Comparison of ENCODE assay signal across 8 mouse cellular contexts in the genomic region with DNA sequence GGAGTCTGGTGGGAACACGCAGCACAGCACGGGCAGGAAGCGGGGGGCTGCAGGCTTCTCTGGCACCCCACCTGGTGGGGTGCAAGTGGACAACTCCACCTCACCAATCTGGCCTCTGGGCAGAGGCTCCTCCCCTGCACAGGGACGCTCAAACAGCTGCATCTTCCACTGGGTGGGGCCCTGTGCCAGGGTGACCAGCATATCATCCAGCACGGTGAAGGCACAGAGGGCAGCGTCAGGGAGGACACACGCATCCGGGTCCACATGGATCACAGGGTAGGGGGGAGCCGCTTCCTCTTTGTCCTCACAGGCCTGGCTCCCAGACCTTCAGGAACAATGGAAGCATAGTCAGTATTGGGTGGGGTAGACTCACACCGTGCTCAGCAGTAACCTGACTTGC. TPM values are rescaled to one million over a fixed set of nuclear protein-coding genes. Genes with fewer than 3 reads are reported as not detected.
DNase-seq lines count a peak whose midpoint lies in the region; ATAC-seq and TF ChIP-seq lines count a peak whose summit lies in the region.
"Had no signal": no experiment of that assay in that cellular context is flagged by ENCODE, and none has a peak within 500 bp of the region (broad histone marks: within the 10 kb centered on the region; RNA-seq: fewer than 3 reads in every experiment).

No protein-coding gene starts in this region.

- H3K4me2 ChIP-seq in lung, embryonic 16.5 days (ENCODE audit: low read depth, low read length), result peak overlapping the region; percentile 68
- peak overlapping the region; percentile 88 for H3K4me2 ChIP-seq in forebrain, embryonic 13.5 days

- WGBS in lung, embryonic 16.5 days, result 61% methylated on average over 10 of the region's 10 CpGs
- 77% methylated on average over 10 of the region's 10 CpGs for WGBS in forebrain, embryonic 13.5 days
- 87% methylated on average over 10 of the region's 10 CpGs for WGBS in limb, embryonic 10.5 days
- WGBS in olfactory bulb, adult 2 months, result 55% methylated on average over 10 of the region's 10 CpGs

- no peaks in the 10 kb centered on the region for H3K9me3 ChIP-seq in lung, embryonic 16.5 days (ENCODE audit: control insufficient read depth, low read length)
- no peaks in the 10 kb centered on the region for H3K9me3 ChIP-seq in forebrain, embryonic 13.5 days (replicated peaks)
- H3K9me3 ChIP-seq in limb, embryonic 10.5 days (replicated peaks), result no peaks in the 10 kb centered on the region

- TF ChIP-seq CTCF in olfactory bulb, adult 2 months (IDR thresholded peaks at IDR 0.05; ENCODE audit: insufficient read depth, low read depth, low read length), result no peak

- no peak for TF ChIP-seq POLR2A in olfactory bulb, adult 2 months (IDR thresholded peaks at IDR 0.05; ENCODE audit: insufficient read depth, low read depth, low read length)

- peak overlapping the region; percentile 82; the same call in 1 of the 2 replicates for H3K9ac ChIP-seq in lung, embryonic 16.5 days (ENCODE audit: low read length)
- H3K9ac ChIP-seq in forebrain, embryonic 13.5 days, result peak overlapping the region; percentile 92

- peaks cover 13% of the 10 kb centered on the region for H3K4me1 ChIP-seq in lung, embryonic 16.5 days (replicated peaks; ENCODE audit: control insufficient read depth, insufficient read depth, low read length)
- H3K4me1 ChIP-seq in forebrain, embryonic 13.5 days, result peaks cover 33% of the 10 kb centered on the region
- H3K4me1 ChIP-seq in limb, embryonic 10.5 days, result peaks cover 26% of the 10 kb centered on the region
- peaks cover 17% of the 10 kb centered on the region for H3K4me1 ChIP-seq in olfactory bulb, adult 2 months (ENCODE audit: control insufficient read depth, insufficient read depth, low read length)

- no peak overlapping the region; the same call in 1 of the 2 replicates for H3K27ac ChIP-seq in lung, embryonic 16.5 days (ENCODE audit: low read length)
- H3K27ac ChIP-seq in forebrain, embryonic 13.5 days, result peak overlapping the region; percentile 10; the same call in 1 of the 2 replicates
- H3K27ac ChIP-seq in limb, embryonic 10.5 days, result no peak overlapping the region
- no peak overlapping the region for H3K27ac ChIP-seq in olfactory bulb, adult 2 months (ENCODE audit: insufficient read depth, low read depth, low read length)

- no peak for DNase-seq in lung, adult 18-20 months
- DNase-seq in limb, embryonic 10.5 days (ENCODE audit: low spot score), result no peak
- no peak for DNase-seq in cerebellum, adult 8-10 months
- no peak for DNase-seq in gastrocnemius, adult 8-10 months (ENCODE audit: low spot score in 2 of 2)

- H3K36me3 ChIP-seq in lung, embryonic 16.5 days (ENCODE audit: control insufficient read depth, insufficient read depth, low read length), result peaks cover 35% of the 10 kb centered on the region
- H3K36me3 ChIP-seq in forebrain, embryonic 13.5 days (ENCODE audit: poor library complexity, severe bottlenecking), result peaks cover 71% of the 10 kb centered on the region
- peaks cover 76% of the 10 kb centered on the region for H3K36me3 ChIP-seq in limb, embryonic 10.5 days

- no peaks in the 10 kb centered on the region for H3K27me3 ChIP-seq in lung, embryonic 16.5 days (ENCODE audit: control insufficient read depth, insufficient read depth, low read depth, low read length)
- no peaks in the 10 kb centered on the region for H3K27me3 ChIP-seq in forebrain, embryonic 13.5 days
- no peaks in the 10 kb centered on the region for H3K27me3 ChIP-seq in limb, embryonic 10.5 days (ENCODE audit: low read depth, poor library complexity, severe bottlenecking)

- no peak for ATAC-seq in lung, embryonic 16.5 days (ENCODE audit: low read depth)
- no peak for ATAC-seq in forebrain, embryonic 13.5 days

- peak overlapping the region; percentile 90 for H3K4me3 ChIP-seq in lung, embryonic 16.5 days (ENCODE audit: low read length)
- peak overlapping the region; percentile 85 for H3K4me3 ChIP-seq in forebrain, embryonic 13.5 days
- peak overlapping the region; percentile 92 for H3K4me3 ChIP-seq in limb, embryonic 10.5 days
- H3K4me3 ChIP-seq in olfactory bulb, adult 2 months (ENCODE audit: insufficient read depth, low read depth, low read length), result peak overlapping the region; percentile 66; the same call in 1 of the 2 replicates

RNA-seq across cellular contexts. Expression of a gene that starts 1.2 kb away (rescaled TPM):
- 36.7 and 41.4 TPM in 2 replicates for polyA plus RNA-seq in lung, embryonic 16.5 days (2015; fragmentation: Nextera tagmentation; extraction: Ambion mirVana)
- 51.0 and 63.1 TPM in 2 replicates for polyA plus RNA-seq in forebrain, embryonic 13.5 days (2015; fragmentation: Nextera tagmentation; extraction: Ambion mirVana)
- polyA plus RNA-seq in limb, embryonic 10.5 days (2016; fragmentation: Nextera tagmentation; extraction: Ambion mirVana), result 34.2 and 40.6 TPM in 2 replicates
- polyA plus RNA-seq in olfactory bulb, adult 2 months (2012; ENCODE audit: insufficient read depth, insufficient read length, low replicate concordance, missing spikeins), result not detected in 2 replicates
- total RNA-seq in gastrocnemius, adult 8-10 months (2022), result 10 to 100 TPM; 11.5 to 13.5 (median 13.3) TPM

RNA-seq across cellular contexts. Expression of a gene that starts 16.0 kb away (rescaled TPM):
- polyA plus RNA-seq in lung, embryonic 16.5 days (2015; fragmentation: Nextera tagmentation; extraction: Ambion mirVana), result 0.64 and 0.83 TPM in 2 replicates
- 1.3 and 1.7 TPM in 2 replicates for polyA plus RNA-seq in forebrain, embryonic 13.5 days (2015; fragmentation: Nextera tagmentation; extraction: Ambion mirVana)
- 0.35 and 0.74 TPM in 2 replicates for polyA plus RNA-seq in limb, embryonic 10.5 days (2016; fragmentation: Nextera tagmentation; extraction: Ambion mirVana)
- not detected in 2 replicates for polyA plus RNA-seq in olfactory bulb, adult 2 months (2012; ENCODE audit: insufficient read depth, insufficient read length, low replicate concordance, missing spikeins)
- total RNA-seq in gastrocnemius, adult 8-10 months (2022), result under 1 TPM in 3 of 4 experiments, not detected in 1; 0.21 to 0.54 (median 0.29) TPM
- total RNA-seq: left cerebral cortex, adult 18-20 months had no signal

RNA-seq across cellular contexts. Expression of a gene that starts 29.0 kb away (rescaled TPM):
- 2,589 and 2,717 TPM in 2 replicates for polyA plus RNA-seq in lung, embryonic 16.5 days (2015; fragmentation: Nextera tagmentation; extraction: Ambion mirVana)
- 3,229 and 3,555 TPM in 2 replicates for polyA plus RNA-seq in forebrain, embryonic 13.5 days (2015; fragmentation: Nextera tagmentation; extraction: Ambion mirVana)
- 3,099 and 3,197 TPM in 2 replicates for polyA plus RNA-seq in limb, embryonic 10.5 days (2016; fragmentation: Nextera tagmentation; extraction: Ambion mirVana)
- polyA plus RNA-seq in olfactory bulb, adult 2 months (2012; ENCODE audit: insufficient read depth, insufficient read length, low replicate concordance, missing spikeins), result 702 and 785 TPM in 2 replicates
- 100 to 1,000 TPM; 131 to 185 (median 162) TPM for total RNA-seq in gastrocnemius, adult 8-10 months (2022)

Comparison
In these comparisons a context has a peak if more than half of its experiments do, and no peak if none do; other contexts are left out.
1. RNA of a gene that starts 1.2 kb away (polyA plus RNA-seq): 51.0 to 63.1 TPM in forebrain, embryonic 13.5 days, 34.2 to 40.6 TPM in limb, embryonic 10.5 days and 36.7 to 41.4 TPM in lung, embryonic 16.5 days; not detected in olfactory bulb, adult 2 months; every median in the first group is over 10 times any median in the second.
2. Peak in every context shown above with its lines, with median percentiles within 50 percentile points of each other: H3K4me3 ChIP-seq.